Mouse (Mus musculus): Measurements from ENCODE around the gene Hic1. TPM values are rescaled to one million over a fixed set of nuclear protein-coding genes. Genes with fewer than 3 reads are reported as not detected.
A peak's percentile ranks its signal among the peaks of the same experiment; 100 is the strongest.

Hic1 gene
- total RNA-seq, 2 experiments from 2014 or later, result 3.3 to 4.5 TPM

DNA sequence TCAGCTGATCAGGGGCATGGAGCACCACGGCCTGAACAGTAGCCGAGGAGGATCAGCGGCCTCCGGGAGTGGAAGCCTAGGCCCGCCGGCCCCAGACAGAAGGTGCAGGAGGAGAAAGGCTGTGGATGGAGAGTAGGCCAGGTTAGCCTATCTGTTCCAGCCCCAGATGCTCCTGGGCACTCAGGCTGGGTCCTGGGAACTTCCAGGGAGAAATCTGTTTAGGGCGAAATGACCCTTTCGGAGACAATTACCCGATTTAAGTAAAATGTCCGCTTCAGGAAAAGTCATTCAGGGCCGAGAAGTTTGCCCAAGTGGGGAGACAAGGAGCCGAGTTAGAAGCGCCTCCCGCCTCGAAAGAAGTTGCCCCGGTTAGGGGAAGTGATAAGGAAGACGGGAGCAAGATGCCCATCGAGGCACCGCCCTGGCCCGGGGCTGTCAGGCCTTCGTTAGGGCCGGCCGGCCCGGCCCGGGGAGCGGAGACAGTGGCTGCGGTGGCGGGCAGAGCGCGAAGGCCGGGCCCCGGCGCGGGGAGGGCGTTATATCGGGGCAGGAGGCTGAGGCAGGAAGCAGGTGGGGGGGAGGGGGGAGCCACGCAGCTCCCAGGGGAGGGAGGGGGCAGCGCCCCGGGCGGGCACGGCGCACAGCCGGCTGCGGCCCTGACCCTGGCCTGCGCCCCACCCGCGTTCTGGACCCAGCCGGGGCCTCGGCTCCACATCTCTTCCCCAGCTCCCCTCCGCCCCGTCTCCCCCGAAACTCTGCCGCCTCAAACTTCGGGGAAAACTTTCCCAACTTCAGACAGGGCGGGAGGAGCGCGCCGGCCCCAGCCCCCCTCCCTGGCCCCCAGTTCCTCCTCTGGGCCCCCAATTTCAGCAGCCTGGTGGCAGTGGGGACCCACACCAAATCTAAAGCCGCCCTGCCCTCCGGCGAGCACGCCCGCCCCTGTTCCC, 1.4 kb downstream of the Hic1 start:
- no peak for DNase-seq (ENCODE audit: low spot score in 2 of 2)

DNA sequence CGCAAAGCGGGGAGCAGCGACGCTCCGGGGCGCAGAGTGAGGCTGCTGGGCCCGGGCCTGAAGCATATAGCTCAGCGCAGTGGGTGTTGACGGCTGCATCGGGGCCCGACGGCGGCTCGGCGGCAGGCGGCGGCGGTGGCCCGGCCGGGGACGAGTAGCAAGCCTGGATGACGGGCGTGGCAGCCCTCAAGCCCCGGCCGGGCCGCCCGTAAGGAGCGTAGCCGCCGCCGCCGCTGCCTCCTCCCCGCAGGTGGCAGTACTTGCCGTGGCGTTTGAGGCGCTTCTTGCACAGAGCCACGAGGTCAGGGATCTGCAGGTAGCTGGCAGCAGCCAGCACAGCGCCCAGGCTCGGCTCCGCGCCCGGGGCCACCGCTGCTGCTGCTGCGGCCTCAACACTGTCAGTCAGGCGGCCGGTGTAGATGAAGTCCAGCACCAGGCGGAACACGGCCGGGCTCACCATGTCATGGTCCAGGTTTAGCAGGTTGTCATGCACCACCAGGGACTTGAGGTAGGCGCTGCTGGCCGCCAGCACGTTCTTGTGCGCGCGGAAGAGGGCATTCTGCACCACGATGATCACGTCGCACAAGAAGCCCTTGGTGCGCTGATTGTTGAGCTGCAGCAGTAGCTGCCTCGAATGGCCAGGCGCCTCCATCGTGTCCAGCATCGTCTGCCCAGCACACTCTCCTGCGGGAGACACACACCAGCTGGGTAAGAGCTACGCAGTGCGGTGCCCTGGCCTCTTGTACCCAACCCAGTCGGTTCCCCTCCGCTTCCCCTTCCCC, 2.3 kb downstream of the Hic1 start:
- no peak for DNase-seq (ENCODE audit: low spot score in 2 of 2)

DNA sequence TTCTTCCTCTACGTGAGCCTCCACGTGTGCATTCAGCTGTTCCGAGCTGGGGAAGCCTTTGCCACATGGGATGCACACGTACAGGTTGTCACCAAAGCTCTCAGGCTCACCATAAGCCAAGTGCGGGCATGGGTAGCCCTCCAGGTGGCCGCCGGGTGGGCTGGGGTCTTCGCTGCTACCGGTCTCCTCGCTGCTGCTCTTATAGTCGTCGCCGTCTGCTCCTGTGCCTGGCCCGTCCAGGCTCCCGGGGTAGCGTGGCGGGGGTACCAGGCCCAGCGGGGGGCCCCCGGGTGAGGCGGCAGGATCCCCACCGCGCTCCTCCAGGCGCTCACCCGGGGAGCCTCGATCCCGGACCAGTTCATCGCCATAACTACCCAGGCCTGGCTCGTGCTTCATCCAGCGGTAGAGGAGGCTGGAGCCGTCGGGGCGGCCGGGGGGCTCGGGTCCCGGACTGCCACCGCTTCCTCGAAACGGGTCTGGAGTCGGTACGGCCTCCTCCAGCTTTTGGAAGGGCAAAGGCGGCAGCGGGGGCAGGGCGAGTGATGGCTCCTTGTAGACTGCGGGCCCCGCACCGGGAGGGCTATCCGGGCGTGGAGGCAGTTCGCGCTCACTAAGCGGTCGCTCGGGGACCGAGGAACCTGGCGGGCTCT, 3.0 kb downstream of the Hic1 start:
- no peak for DNase-seq (ENCODE audit: low spot score in 2 of 2)

DNA sequence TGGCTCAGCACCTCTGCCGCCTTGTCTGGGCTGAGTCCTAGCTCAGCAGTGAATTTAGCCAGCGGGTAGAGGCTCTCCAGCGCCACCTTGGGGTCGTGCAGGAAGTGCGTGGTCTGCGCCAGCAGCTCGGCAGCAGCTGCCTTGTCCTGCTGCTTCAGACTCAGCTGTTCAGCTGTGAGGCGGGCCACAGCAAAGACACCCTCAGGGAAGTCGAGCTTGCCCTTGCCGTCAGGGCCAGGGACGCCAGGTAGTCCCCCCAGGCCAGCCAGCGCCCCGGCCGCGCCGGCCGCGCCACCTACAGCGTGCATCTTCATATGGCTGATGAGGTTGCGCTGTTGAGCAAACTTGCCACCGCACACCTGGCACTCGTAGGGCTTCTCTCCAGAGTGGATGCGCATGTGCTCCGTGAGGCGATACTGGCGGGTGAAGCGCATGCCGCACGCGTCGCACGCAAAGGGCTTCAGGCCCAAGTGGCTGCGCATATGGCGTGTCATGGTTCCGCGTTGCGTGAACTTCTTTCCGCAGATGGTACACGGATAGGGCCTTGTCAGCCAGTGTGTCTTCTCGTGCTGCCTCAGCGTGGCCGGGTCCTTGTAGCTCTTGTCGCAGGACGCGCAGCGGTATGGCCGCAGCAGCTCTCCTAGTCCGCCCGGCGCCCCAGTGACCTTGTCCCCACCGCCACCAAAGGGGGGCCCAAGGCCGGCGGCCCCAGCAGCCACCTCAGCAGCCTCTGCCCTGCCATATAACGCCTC, 3.7 kb downstream of the Hic1 start:
- peak in 1 of 2 experiments; percentile 74 for DNase-seq (ENCODE audit: low spot score in 2 of 2)

DNA sequence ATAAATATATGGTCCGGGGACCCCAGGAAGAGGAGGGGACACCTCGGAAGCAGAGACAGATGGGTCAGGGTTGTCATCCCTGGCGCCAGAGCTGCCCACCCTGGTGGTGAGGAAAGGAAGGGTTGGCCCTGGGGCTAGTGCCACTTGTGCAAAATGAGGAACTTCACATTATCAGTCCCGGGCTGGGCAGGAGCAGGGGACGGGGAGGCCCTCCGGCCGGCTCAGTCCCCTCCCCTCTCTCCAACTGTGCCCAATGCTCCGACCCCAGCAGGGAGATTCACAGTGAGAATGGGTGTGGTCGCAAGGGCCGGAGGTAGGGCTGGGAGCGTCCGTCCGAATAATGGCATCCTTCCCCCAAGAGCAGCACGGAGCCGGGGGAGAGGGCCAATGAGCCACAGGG, 4.6 kb downstream of the Hic1 start:
- no peak for DNase-seq (ENCODE audit: low spot score in 2 of 2)

DNA sequence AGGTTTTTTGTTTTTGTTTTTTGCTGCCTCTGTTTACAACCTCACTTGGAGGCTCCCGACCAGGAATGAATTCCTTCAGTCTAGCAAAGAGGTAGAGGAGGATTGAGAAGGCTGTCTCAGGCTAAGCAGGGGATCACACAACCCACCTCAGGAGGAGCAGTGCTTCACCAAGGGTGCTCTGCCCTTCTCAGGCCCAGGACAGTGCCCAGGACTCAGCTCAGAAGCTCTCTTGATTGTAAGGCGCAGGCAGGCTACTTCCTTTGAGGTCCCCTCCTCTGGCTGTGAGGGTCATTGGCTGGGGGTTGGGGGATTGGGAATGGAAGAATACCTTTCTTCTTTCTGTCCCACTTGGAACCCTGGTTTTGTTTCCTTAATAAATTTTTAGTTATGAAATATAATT, 5.3 kb downstream of the Hic1 start:
- no peak for DNase-seq (ENCODE audit: low spot score in 2 of 2)

DNA sequence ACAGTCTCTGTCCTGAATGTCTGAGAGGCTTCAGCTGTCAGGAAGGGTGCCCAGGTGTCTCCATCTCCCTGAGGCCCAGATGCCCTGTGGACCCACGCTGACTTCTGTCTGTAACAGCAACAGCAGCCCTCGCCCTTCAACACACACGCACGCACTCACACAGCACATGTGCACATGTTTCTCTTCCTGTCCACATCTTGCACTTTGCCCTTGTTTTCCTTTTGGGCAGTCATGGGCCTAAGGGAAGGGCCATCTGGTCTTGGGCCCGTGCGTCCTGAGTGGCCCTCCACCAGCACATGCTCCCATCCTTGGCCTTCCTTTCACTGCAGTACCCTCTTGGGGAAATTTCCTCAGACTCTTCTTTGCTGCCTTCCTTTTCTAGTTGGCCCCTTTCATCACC, 5.9 kb downstream of the Hic1 start:
- no peak for DNase-seq (ENCODE audit: low spot score in 2 of 2)

DNA sequence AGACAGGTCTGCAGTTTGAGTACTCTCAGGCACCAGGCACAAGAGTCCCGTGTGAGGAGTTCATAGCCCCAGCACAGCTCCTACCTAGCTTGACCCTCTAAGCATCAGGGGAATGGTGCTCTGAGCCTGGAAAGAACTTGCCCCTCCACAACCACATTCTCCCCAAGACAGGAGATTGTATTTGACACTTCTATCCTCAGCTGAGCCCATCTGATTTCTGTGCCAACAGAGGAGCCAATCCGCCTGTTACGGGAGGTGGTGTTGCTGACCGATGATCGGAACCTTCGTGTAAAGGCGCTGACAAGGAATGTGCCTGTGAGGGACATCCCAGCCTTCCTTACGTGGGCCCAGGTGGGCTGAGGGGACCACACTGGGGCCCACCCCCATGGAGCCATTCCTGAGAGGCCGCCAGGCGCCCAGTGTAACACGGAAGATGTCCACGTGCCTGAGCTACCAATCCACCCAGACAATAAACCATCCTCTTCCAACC, 6.7 kb downstream of the Hic1 start:
- no peak for DNase-seq (ENCODE audit: low spot score in 2 of 2)

DNA sequence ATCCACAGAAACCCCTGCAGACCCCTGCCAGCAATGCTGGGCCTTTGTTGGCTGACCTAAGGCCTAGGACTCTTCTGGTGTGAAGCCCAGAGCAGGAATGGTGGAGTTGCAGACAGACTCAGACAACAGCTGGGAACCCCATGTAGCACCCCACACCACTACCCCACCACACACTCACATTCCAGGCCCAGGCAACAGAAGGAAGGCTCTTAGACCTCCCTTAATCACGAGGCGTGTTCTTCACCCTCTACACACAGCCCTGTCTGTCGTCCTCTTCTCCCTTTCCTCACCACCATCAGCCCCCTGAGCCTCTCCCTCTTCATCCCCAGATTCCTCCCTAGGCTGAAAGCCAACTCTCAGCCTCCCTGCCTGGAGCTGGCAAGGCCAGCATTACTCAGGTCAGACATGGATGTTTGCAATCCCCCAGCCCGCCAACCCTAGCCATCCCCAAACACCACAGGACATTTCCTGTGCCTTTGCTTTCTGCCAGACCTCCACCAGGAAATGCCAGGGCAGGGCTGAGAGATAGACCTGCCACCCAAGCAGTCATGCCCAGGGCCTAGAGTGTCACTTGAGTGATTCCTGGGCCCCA, 7.8 kb downstream of the Hic1 start:
- DNase-seq (ENCODE audit: low spot score in 2 of 2), result no peak

DNA sequence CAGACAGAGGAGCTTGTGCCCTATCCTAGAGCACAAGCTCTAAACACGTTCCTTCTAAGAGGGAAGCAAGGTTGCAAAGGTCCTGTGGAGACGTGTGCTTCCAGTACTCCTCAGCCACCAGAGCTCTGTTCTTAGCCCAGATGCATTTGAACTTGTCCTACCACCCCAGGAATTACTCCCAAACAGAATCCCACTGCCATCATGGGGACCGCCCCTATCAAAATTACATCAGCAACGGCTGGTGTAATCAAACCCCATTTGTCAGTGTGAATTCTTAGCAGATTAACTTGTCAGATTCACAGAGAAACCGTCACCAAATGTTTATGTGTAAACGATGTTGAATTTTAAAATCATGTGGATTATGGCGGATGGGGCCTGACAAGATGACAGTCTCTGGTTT, 8.4 kb downstream of the Hic1 start:
- no peak for DNase-seq (ENCODE audit: low spot score in 2 of 2)

DNA sequence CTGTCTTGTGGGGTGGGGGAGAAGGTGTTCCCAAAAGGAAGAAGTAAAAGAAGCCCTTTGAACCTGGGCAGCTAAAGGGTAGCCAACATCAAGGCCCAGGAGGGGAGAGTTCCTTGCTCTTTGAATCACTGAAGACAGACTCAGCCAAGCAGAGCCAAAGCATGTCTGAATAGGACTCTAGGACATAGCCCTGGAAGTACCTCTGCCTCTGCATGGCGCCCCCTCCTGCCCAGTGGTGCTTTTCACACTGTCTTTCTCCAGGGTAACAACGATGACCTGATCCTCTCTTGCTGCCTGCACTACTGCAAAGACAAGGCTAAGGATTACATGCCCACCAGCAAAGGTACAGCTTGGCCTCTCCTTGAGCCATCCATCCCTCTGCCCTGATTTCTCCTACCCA, 9.8 kb downstream of the Hic1 start:
- no peak for DNase-seq (ENCODE audit: low spot score in 2 of 2)

DNA sequence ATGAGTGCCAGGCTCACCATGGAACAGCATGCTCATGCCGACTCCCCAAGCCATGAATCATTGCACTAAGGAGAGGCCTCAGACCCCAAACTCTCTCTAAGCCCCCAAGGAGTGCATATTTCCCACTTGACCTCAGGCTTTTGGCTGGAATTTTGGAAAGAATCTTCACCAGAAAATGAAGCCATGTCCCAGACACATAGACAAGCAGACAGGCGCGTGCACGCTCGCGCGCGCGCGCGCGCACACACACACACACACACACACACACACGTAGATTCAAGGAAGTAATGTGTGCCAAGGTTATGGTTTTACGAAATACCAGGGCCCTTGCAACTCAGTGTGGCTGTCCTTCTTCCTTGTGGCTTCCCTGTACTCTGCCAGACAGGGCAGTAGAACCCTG, 10.9 kb downstream of the Hic1 start:
- no peak for DNase-seq (ENCODE audit: low spot score in 2 of 2)

DNA sequence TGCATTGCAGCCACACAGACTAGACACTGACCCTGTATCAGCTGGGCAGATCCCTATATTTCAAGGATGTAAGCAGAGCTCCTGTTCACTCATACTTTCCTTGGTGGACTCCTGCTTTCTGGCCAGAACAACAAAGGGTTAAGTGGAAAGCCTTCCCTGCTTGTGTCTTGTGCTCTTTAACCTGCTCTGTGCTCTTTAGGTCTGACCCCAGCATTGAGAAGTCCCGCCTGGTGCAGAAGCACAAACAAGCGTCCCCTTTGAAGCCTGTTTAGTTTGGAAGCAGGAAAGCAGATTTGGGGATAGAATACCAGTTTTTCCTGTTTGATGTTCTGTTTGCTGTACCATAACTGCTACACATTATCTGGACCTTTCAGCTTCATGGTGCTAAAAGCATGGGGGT, 11.4 kb downstream of the Hic1 start:
- DNase-seq (ENCODE audit: low spot score in 2 of 2), result no peak

DNA sequence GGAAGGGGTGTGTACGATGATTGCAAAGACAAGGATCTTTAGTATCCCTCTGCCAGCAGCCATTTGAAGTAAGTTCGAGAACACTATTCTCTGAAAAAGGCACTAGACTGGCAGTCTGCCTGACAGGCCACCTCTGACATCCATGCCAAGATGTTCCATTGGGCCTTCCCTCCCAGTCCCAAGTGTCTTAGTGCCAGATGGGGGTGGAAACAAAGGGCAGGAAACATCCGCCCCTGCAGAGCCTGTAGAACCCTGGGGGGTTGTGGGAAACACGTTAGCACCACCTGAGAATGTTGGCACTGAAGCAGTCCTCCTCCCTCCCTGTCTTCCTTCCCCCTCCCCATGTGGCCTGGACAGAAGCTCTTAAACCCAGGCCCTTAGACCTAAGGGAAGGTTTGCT, 12.3 kb downstream of the Hic1 start:
- no peak for DNase-seq (ENCODE audit: low spot score in 2 of 2)

DNA sequence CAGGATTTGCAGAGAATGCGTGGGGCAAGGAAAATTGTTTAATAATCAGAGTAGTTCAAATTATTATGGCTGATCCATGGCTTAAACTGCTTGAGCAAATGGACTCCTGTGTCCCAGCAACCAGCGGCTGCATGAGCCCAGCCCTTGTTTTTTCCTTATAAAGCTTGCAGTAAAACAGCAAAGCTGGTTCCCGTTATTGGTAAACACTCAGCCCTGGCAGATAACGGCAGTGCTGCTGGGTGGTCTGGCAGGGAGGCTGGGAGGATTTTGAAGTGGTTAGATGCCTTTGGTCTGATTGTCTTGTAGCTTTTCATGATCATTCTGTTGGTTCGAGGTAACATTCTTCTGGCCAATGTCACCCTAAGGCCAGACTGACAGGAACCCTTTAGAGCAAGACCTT, 12.9 kb downstream of the Hic1 start:
- DNase-seq (ENCODE audit: low spot score in 2 of 2), result no peak

DNA sequence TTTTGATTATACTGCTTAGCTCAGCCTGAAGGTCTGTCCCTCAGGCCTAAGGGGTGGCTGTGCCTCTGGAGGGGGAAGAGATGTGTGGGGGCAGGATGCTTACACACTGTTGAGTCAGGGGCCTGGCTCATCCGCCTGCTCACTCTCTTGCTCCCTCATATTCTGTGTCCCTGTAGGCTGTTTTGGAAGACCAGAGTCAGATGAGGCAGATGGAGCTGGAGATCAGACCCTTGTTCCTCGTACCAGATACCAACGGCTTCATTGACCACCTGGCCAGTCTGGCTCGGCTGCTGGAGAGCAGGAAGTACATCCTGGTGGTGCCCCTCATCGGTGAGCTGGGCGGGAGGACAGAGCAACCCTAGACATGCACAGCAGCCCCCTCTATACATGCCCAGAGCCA, 13.3 kb downstream of the Hic1 start:
- DNase-seq (ENCODE audit: low spot score in 2 of 2), result no peak

DNA sequence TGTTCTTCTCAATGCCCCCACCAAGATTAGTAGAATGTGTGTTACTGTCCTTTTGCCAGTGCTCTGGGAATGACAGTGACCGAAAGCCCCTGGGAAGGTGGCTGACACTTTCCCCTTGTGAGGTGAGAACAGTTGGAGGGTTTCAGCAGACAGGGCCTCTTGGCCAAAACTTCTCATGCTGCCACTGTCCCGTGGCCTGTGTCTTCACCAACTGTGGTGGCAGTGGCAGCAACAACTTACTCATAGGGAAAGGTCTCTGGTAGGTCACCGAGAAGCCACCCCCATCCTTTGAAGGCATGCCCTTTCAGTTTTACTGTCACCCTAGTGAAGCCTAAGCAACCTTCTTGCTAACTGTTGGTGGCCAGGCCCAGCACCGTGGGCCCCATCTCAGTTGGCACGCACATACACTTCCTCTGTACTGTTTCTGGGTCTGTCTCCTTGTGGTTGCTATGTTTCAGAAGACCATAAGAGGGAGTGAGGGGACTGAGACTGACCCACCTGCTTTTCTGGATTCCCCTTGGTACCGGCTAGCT, 15.2 kb downstream of the Hic1 start:
- no peak for DNase-seq (ENCODE audit: low spot score in 2 of 2)

DNA sequence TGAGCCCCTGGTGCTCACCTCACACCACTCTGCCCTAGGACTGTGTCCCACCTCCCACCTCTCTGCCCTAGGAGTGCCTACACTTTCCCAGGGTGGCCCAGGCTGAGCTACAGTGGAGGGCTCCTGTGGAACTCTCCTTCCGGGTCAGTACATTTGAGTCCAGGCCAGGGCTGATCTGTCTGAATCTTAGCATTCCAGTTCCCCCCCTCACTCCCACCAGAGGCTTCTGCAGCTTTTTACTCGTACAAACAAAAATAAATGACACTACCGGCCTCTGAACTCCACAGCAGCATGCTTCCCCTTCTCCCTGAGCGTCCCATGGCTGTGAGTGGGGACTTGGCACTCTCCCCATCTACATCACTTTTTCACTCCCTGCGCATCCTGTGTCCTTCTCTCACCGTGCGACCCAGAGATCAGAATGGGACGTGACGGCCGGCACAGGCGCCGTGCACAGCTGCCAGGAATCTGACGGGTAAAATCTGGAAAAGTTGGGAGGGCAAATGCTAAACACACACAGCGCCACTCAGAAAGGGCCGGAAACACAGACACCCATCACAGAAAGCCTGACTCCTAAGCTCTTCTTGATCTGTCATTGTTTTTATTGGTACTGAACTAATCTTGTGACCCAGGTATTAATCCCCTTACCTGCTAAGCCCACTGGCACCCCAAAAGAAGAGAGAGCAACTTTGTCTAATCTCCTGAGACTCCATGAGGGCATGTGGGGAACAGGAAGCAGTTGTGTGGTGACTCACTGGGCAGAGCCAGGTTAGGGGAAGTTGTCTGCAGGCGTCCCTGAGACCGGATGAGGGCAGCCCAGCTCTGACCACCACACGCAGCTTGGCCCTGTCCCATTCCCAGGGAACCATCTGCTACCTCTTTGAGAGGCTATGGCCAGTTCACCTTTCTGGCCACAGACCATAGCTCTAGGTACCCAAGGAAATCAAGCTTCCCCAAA, 16.4 kb downstream of the Hic1 start:
- DNase-seq (ENCODE audit: low spot score in 2 of 2), result no peak

DNA sequence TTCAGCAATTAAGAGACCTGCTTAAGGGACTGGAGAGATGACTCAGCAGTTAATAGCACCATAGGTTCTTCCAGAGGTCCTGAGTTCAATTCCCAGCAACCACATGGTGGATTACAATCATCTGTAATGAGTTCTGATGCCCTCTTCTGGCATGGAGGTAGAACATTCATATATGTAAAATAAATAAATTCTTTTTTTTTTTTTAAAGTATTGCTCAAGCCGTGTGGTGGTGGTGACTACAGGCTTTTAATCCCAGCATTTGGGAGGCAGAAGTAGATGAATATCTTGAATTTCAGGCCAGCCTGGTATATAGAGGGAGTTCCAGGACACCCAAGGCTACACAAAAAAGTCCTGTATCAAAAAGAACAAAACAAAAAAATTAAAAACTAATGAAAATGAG, 19.0 kb downstream of the Hic1 start:
- DNase-seq (ENCODE audit: low spot score in 2 of 2), result no peak
